Mouse (Mus musculus) liver, embryonic 15.5 days (tissue): Measurements from ENCODE around the gene Gm17571. TPM values are rescaled to one million over a fixed set of nuclear protein-coding genes. Genes with fewer than 3 reads are reported as not detected.

ENCODE experiments used
- ATAC-seq: fragments of 200-750 bp; cut with Nextera tagmentation; 2 replicates; pipeline ENCODE4 v1.8.0; 2017; ENCODE audit warnings: moderate number of reproducible peaks, mild to moderate bottlenecking, moderate library complexity; ENCODE audit not compliant: insufficient read depth
- H3K27ac ChIP-seq: fragments of 300-500 bp; sonication (generic); replicated peaks from 2 replicates; pipeline ENCODE4 v1.5.1; 2015; ENCODE audit warnings: mild to moderate bottlenecking, inconsistent platforms
- H3K27me3 ChIP-seq: fragments of 300-500 bp; sonication (generic); 2 replicates; pipeline ENCODE4 v1.6.1; 2015; ENCODE audit warnings: mild to moderate bottlenecking, inconsistent platforms
- H3K36me3 ChIP-seq: fragments of 300-500 bp; sonication (generic); replicated peaks from 2 replicates; pipeline ENCODE4 v1.6.1; 2015; ENCODE audit warnings: moderate library complexity, mild to moderate bottlenecking, inconsistent platforms
- H3K4me1 ChIP-seq: fragments of 300-500 bp; sonication (generic); replicated peaks from 2 replicates; pipeline ENCODE4 v1.6.1; 2015; ENCODE audit warnings: inconsistent platforms
- H3K4me2 ChIP-seq: fragments of 300-500 bp; sonication (generic); 2 replicates; pipeline ENCODE4 v1.6.1; 2015; ENCODE audit warnings: moderate library complexity, mild to moderate bottlenecking, inconsistent platforms
- H3K4me3 ChIP-seq: fragments of 300-500 bp; sonication (generic); replicated peaks from 2 replicates; pipeline ENCODE4 v1.5.1; 2015; ENCODE audit warnings: mild to moderate bottlenecking, inconsistent platforms
- H3K9ac ChIP-seq: fragments of 300-500 bp; sonication (generic); 2 replicates; pipeline ENCODE4 v1.6.1; 2015; ENCODE audit warnings: moderate library complexity, mild to moderate bottlenecking, inconsistent platforms
- H3K9me3 ChIP-seq: fragments of 300-500 bp; sonication (generic); replicated peaks from 2 replicates; pipeline ENCODE4 v1.6.1; 2016; ENCODE audit warnings: inconsistent platforms
- WGBS: fragments of 180-500 bp; shearing (Covaris S2); methylation state at CpG from one replicate; pipeline ENCODE4 v1.1.7; 2015; ENCODE audit warnings: mixed read lengths; ENCODE audit not compliant: insufficient replicate concordance; 5-methylcytosine and 5-hydroxymethylcytosine counted together
- polyA plus RNA-seq: library from polyadenylated mRNA; unstranded; fragments of >200 nt; fragmentation: Nextera tagmentation; extraction: Ambion mirVana; gene quantifications from 2 replicates; pipeline ENCODE4 v1.2.1, GENCODE M21; 2015

The Gm17571 gene
- polyA plus RNA-seq, 1 experiment from 2014 or later, result not detected

DNA sequence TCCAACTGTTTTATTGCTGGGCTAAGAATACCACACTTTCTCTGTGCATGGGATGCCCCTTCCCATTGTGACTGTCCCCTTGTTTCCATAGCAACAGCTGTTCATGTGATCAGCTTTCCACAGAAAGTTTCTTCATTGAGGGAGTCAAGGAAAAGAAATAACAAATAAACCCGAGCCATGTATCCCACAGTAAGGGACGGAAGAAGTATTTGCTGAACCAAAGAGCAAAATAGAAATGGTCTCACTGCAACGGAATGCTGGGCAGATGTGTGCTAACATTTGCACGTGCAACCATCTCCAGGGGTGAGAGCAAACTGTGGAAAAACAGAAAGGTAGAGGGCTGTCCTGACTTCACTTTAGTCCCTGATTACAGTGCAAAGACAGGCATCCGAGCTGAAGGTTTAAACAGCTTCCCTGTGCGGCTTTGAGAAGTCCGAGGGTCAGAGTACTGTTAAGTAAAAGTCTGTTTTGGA lies 8.1 kb upstream of the Gm17571 start:
- H3K4me2 ChIP-seq, result no peak overlapping the region
- 38% methylated on average over 7 of the region's 7 CpGs for WGBS
- H3K36me3 ChIP-seq, result no peaks in the 10 kb centered on the region
- H3K4me3 ChIP-seq, result no peak overlapping the region
- no peak overlapping the region for H3K9ac ChIP-seq
- no peak overlapping the region for H3K27ac ChIP-seq
- no peak for ATAC-seq
- no peaks in the 10 kb centered on the region for H3K27me3 ChIP-seq
- H3K4me1 ChIP-seq, result no peaks in the 10 kb centered on the region
- H3K9me3 ChIP-seq, result no peaks in the 10 kb centered on the region

- ATAC-seq, result no peak
- Histone ChIP-seq H3K4me1 (no peaks in the 10 kb centered on the region), H3K36me3 (no peaks in the 10 kb centered on the region), H3K27me3 (no peaks in the 10 kb centered on the region), H3K9ac (no peak overlapping the region), H3K4me3 (no peak overlapping the region), H3K9me3 (no peaks in the 10 kb centered on the region), H3K27ac (no peak overlapping the region), H3K4me2 (no peak overlapping the region)
- WGBS, result 74% methylated on average over 3 of the region's 3 CpGs
Observed at GRCm38 (mm10) chr9:13448716-13449115, 2.2 kb upstream of the Gm17571 start.

- H3K27me3 ChIP-seq, result no peaks in the 10 kb centered on the region
- no peak for ATAC-seq
- no peaks in the 10 kb centered on the region for H3K4me1 ChIP-seq
- no peak overlapping the region for H3K27ac ChIP-seq
- no peaks in the 10 kb centered on the region for H3K9me3 ChIP-seq
- H3K36me3 ChIP-seq, result no peaks in the 10 kb centered on the region
- no peak overlapping the region for H3K9ac ChIP-seq
- H3K4me3 ChIP-seq, result no peak overlapping the region
- 39% methylated on average over 1 of the region's 1 CpGs for WGBS
- no peak overlapping the region for H3K4me2 ChIP-seq
Observed at GRCm38 (mm10) chr9:13446236-13446635, 317 bp downstream of the Gm17571 start.

GRCm38 (mm10) chr9:13443484-13444211 lies 2.9 kb downstream of the Gm17571 start:
- H3K9ac ChIP-seq, result no peak overlapping the region
- H3K4me1 ChIP-seq, result no peaks in the 10 kb centered on the region
- no peaks in the 10 kb centered on the region for H3K36me3 ChIP-seq
- H3K27ac ChIP-seq, result no peak overlapping the region
- H3K9me3 ChIP-seq, result no peaks in the 10 kb centered on the region
- ATAC-seq, result no peak
- H3K4me3 ChIP-seq, result no peak overlapping the region
- no peaks in the 10 kb centered on the region for H3K27me3 ChIP-seq
- 0% methylated on average over 1 of the region's 1 CpGs for WGBS
- H3K4me2 ChIP-seq, result no peak overlapping the region

DNA sequence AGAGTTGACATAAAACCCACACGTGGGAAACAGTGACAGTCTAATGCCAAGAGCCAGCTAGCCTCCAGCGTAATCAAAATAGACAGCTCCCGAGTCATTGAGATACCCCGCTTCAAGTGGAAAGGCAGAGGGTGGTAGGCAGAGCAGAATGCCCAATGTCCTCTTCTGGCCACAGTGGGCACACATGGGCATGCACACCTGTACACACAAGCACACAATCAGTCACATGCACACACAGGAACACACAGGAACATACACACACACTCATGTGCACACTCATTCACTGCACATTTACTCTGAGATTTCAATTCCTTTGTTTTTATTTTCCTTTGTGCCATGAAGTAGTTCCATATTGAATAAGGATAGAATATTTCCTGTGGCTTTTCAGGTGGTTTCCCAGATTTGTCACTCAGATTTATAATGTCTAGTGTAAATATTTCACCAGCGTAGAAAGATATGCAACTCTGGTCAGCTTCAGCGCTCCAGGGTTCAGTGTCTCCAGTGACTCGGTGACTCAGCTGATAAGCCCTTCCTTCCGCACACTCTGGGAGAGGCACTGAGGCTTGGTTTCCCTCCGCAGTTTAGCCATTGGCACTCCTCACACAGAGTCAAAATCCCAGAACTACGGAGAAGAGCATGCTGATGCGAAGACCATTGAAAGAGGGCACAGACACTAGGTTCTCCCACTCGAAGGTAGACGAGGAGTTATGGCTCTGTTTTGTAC lies 4.4 kb downstream of the Gm17571 start:
- Histone ChIP-seq H3K27me3 (no peaks in the 10 kb centered on the region), H3K9me3 (no peaks in the 10 kb centered on the region), H3K27ac (no peak overlapping the region), H3K9ac (no peak overlapping the region), H3K4me3 (no peak overlapping the region), H3K4me2 (no peak overlapping the region), H3K36me3 (no peaks in the 10 kb centered on the region), H3K4me1 (no peaks in the 10 kb centered on the region)
- 23% methylated on average over 13 of the region's 13 CpGs for WGBS
- ATAC-seq, result no peak

DNA sequence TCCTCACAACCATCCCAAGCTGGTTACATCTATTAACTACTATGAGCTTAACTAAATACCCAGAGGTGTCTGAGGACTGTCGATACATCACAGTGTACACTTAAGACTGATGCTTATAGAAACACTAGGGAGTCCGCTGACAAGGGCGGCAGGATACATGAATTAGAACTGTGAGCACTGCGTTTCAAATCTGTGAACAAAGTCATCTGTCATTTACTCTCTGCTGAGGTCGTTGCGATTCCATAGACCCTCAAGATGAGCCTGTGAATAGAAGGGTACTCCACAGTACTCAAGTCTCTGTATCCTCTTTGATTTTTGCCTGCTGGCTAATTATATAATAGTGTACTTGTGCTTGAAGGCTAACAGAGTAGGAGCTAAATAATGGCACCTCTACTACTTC lies 5.6 kb downstream of the Gm17571 start:
- H3K4me2 ChIP-seq, result no peak overlapping the region
- no peaks in the 10 kb centered on the region for H3K4me1 ChIP-seq
- no peaks in the 10 kb centered on the region for H3K36me3 ChIP-seq
- 76% methylated on average over 6 of the region's 6 CpGs for WGBS
- H3K4me3 ChIP-seq, result no peak overlapping the region
- ATAC-seq, result no peak
- no peaks in the 10 kb centered on the region for H3K9me3 ChIP-seq
- H3K9ac ChIP-seq, result no peak overlapping the region
- no peak overlapping the region for H3K27ac ChIP-seq
- no peaks in the 10 kb centered on the region for H3K27me3 ChIP-seq

DNA sequence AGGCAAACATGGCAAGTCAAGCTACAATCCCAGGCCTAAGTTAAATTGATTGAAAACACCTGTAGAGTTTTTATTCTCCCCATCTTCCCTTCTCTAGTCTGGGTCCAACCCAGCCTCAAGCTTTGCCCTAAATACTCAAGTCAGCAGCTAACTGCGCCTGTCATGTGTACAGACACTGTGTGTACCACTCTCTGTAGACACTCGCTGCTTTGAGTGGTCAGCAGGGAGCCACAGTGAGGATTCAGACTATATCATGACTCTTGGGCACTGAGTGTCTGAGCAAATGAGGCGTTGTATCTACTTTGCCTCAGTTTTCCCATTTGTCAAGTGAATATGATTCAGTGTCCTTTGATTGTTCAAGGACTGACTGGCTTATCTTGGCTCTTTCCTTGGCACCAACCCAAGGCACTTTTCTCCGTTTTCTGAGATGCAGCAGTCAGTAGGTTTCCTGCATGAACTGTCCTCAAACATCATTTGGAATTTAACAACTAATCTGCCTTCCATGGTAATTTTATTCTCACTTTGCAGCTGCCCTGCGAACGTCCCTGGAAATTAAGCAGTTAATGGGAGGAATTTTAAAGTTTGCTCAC lies 13.0 kb downstream of the Gm17571 start:
- no peaks in the 10 kb centered on the region for H3K9me3 ChIP-seq
- H3K4me3 ChIP-seq, result no peak overlapping the region
- WGBS, result 66% methylated on average over 6 of the region's 6 CpGs
- H3K4me1 ChIP-seq, result no peaks in the 10 kb centered on the region
- H3K27me3 ChIP-seq, result no peaks in the 10 kb centered on the region
- no peak overlapping the region for H3K4me2 ChIP-seq
- H3K36me3 ChIP-seq, result no peaks in the 10 kb centered on the region
- no peak for ATAC-seq
- no peak overlapping the region for H3K9ac ChIP-seq
- no peak overlapping the region for H3K27ac ChIP-seq

- no peaks in the 10 kb centered on the region for H3K36me3 ChIP-seq
- H3K27ac ChIP-seq, result no peak overlapping the region
- 78% methylated on average over 3 of the region's 3 CpGs for WGBS
- H3K9ac ChIP-seq, result no peak overlapping the region
- H3K9me3 ChIP-seq, result no peaks in the 10 kb centered on the region
- no peak for ATAC-seq
- H3K4me2 ChIP-seq, result no peak overlapping the region
- no peaks in the 10 kb centered on the region for H3K27me3 ChIP-seq
- H3K4me3 ChIP-seq, result no peak overlapping the region
- no peaks in the 10 kb centered on the region for H3K4me1 ChIP-seq
Observed at GRCm38 (mm10) chr9:13431646-13432045, 14.9 kb downstream of the Gm17571 start.

- no peaks in the 10 kb centered on the region for H3K4me1 ChIP-seq
- H3K27me3 ChIP-seq, result no peaks in the 10 kb centered on the region
- no peaks in the 10 kb centered on the region for H3K9me3 ChIP-seq
- no peak overlapping the region for H3K4me2 ChIP-seq
- H3K4me3 ChIP-seq, result no peak overlapping the region
- no peaks in the 10 kb centered on the region for H3K36me3 ChIP-seq
- no peak for ATAC-seq
- no peak overlapping the region for H3K9ac ChIP-seq
- no peak overlapping the region for H3K27ac ChIP-seq
Observed at GRCm38 (mm10) chr9:13430744-13431143, 15.8 kb downstream of the Gm17571 start.

GRCm38 (mm10) chr9:13430302-13430701 lies 16.3 kb downstream of the Gm17571 start:
- Histone ChIP-seq H3K27ac (no peak overlapping the region), H3K4me1 (no peaks in the 10 kb centered on the region), H3K27me3 (no peaks in the 10 kb centered on the region), H3K36me3 (no peaks in the 10 kb centered on the region), H3K4me2 (no peak overlapping the region), H3K9me3 (no peaks in the 10 kb centered on the region), H3K4me3 (no peak overlapping the region), H3K9ac (no peak overlapping the region)
- 15% methylated on average over 6 of the region's 6 CpGs for WGBS
- no peak for ATAC-seq

DNA sequence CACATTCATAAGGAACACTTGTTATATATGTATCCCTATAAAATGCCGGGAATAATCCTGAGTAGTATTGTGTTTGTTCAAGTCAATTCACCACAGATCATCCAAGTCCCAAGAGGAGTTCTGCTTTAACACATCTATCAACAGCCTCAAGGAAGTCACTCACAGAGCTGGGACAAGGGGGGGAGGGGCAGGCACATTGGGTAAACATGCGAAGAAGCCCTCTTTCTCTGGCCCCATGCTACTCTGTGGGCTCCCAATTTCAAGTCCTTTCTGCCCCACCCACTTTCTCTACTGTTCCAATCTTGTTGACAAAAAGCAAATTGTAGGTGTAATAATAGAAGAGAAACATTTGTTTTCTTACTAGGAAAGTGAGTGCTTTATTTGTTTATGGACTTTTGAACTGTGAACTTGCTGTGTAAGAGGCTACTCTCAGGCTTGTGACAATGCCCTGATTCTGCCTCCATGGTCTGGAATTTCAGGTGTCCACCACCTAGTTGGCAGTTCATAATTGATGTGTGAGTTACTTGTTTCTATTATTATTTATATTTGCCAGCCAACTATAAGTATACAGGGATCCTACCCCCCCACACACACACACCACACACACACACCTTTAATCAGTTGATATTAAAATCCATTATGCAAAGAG lies 17.0 kb downstream of the Gm17571 start:
- no peak overlapping the region for H3K4me3 ChIP-seq
- no peak overlapping the region for H3K27ac ChIP-seq
- no peaks in the 10 kb centered on the region for H3K27me3 ChIP-seq
- no peaks in the 10 kb centered on the region for H3K4me1 ChIP-seq
- no peak overlapping the region for H3K4me2 ChIP-seq
- ATAC-seq, result no peak
- H3K36me3 ChIP-seq, result no peaks in the 10 kb centered on the region
- no peak overlapping the region for H3K9ac ChIP-seq
- WGBS, result 43% methylated on average over 2 of the region's 2 CpGs
- H3K9me3 ChIP-seq, result no peaks in the 10 kb centered on the region
